Mouse (Mus musculus): ENCODE results near the gene Rabggta.

DNA sequence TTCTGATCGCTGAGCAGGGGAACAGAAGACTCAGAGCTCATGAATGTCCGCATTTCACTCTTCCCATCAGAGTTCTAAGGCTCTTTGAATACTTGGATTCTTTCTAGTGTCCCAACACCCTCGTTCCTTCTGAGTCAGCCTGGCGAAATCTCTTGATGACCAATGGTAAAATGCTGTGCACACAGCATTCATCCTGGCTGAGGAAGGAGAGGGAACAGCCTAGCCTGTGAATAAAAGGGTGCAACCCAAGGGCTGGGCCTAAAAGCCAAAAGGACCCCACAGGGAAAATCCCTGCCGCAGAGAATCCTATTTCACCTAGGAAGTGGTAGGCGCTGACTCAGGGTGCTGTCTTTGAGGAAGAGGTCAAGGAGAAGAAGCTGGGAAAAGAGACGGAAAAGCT is 8.1 kb upstream of the Rabggta start:
- TF ChIP-seq EP300 (IDR thresholded peaks at IDR 0.05) (no peak), CTCF (IDR thresholded peaks at IDR 0.05) (no peak)
